Mouse (Mus musculus): ENCODE data around the gene Ccdc14. TPM values are rescaled to one million over a fixed set of nuclear protein-coding genes. Genes with fewer than 3 reads are reported as not detected.
"Not testable (repeated sequence)": the region's sequence is repeated elsewhere in the genome, so short reads cannot be mapped to it uniquely, and the experiment has no call there.

Ccdc14 gene
- polyA plus RNA-seq, 1 experiment from 2014 or later, result 6.4 TPM

DNA sequence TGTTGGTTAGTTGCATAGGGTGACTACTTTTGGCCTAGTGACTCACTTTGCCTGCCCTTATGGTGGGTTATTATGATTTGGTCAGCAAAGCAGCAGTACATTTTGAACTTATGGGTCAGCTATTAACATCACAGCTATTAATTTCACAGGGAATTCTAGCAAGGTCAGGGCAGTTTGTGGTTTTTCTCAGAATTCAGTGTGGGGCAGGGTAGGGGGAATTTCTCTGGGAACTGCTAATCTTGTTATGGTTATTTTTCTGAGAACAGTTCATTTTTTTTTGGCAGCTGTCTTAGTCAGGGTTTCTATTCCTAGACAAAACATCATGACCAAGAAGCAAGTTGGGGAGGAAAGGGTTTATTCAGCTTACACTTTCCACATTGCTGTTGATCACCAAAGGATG lies 38.2 kb downstream of the Ccdc14 start:
- not testable (repeated sequence) for H3K27me3 ChIP-seq; H3K4me1 ChIP-seq; H3K9ac ChIP-seq; H3K9me3 ChIP-seq (replicated peaks); ATAC-seq; H3K4me2 ChIP-seq; H3K27ac ChIP-seq; H3K4me3 ChIP-seq
- H3K36me3 ChIP-seq (ENCODE audit: poor library complexity, severe bottlenecking), result peaks cover 15% of the 10 kb centered on the region

GRCm38 (mm10) chr16:34729371-34729770 lies 39.0 kb downstream of the Ccdc14 start:
- no peak for ATAC-seq
- no peaks in the 10 kb centered on the region for H3K27me3 ChIP-seq
- no peak overlapping the region for H3K4me3 ChIP-seq
- WGBS, result 92% methylated on average over 1 of the region's 1 CpGs
- H3K27ac ChIP-seq, result no peak overlapping the region
- H3K4me2 ChIP-seq, result no peak overlapping the region
- H3K4me1 ChIP-seq, result no peaks in the 10 kb centered on the region
- H3K36me3 ChIP-seq (ENCODE audit: poor library complexity, severe bottlenecking), result peaks cover 10% of the 10 kb centered on the region
- H3K9ac ChIP-seq, result no peak overlapping the region
- no peaks in the 10 kb centered on the region for H3K9me3 ChIP-seq (replicated peaks)

DNA sequence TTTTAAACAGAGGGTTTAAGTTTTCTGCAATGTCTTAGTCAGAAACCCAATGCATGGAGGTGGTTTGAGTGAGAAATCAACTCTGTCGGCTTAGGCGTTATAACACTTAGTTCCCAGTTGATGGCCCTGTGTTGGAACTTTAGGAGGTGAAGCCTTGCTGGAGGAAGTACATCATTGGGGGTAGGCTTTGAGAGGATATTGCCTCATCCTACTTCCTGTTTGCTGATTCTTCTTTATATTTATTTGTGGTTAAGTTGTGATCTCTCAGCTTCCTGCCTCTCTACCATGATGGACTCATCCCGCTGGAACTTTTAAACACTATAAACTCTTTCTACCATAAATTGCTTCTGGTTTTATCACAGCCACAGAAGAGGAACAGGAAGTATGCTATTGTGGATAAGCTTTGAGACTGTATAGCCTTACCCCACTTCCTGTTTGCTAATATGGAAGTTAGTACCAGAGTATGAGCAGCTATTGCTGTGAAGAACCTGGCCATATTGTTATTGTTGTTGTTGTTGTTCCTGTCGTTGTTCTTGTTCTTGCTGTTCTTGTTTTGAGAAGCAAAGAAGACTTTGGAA lies 48.3 kb downstream of the Ccdc14 start:
- H3K9me3 ChIP-seq (replicated peaks), result no peaks in the 10 kb centered on the region
- ATAC-seq, result no peak
- no peak overlapping the region for H3K4me2 ChIP-seq
- H3K36me3 ChIP-seq (ENCODE audit: poor library complexity, severe bottlenecking), result no peaks in the 10 kb centered on the region
- H3K27me3 ChIP-seq, result peaks cover 4% of the 10 kb centered on the region
- H3K4me1 ChIP-seq, result no peaks in the 10 kb centered on the region
- 93% methylated on average over 4 of the region's 4 CpGs for WGBS
- H3K9ac ChIP-seq, result no peak overlapping the region
- H3K4me3 ChIP-seq, result no peak overlapping the region
- H3K27ac ChIP-seq, result no peak overlapping the region

DNA sequence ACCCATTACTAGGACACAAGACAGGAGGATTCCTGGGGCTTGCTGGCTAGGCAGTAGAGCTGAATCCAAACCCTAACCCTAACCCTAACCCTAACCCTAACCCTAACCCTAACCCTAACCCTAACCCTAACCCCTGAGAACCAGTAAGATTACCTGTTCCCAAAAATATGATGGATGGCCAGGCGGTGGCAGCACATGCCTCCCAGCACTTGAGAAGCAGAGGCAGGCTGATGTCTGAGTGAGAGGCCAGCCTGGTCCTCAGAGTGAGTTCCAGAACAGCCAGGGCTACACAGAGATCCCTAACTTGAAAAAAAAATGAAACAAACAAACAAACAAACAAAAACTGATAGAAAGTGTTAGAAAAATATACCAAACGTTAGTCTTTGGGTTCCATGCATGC lies 52.5 kb downstream of the Ccdc14 start:
- no peak overlapping the region for H3K27ac ChIP-seq
- ATAC-seq, result no peak
- no peak overlapping the region for H3K4me3 ChIP-seq
- no peak overlapping the region for H3K4me2 ChIP-seq
- H3K9me3 ChIP-seq (replicated peaks), result no peaks in the 10 kb centered on the region
- peaks cover 28% of the 10 kb centered on the region for H3K27me3 ChIP-seq
- H3K9ac ChIP-seq, result no peak overlapping the region
- no peaks in the 10 kb centered on the region for H3K36me3 ChIP-seq (ENCODE audit: poor library complexity, severe bottlenecking)
- H3K4me1 ChIP-seq, result peaks cover 11% of the 10 kb centered on the region
- 50% methylated on average over 2 of the region's 2 CpGs for WGBS

- peak within 1 kb of the TSS; percentile 81 for H3K4me2 ChIP-seq
- H3K4me1 ChIP-seq, result peaks cover 26% of the 10 kb centered on the region
- H3K36me3 ChIP-seq (ENCODE audit: poor library complexity, severe bottlenecking), result no peaks in the 10 kb centered on the region
- no peak within 1 kb of the TSS for H3K27ac ChIP-seq
- peak within 1 kb of the TSS; percentile 47 for H3K4me3 ChIP-seq
- peak within 1 kb of the TSS; percentile 61 for H3K9ac ChIP-seq
- WGBS, result 0% methylated on average over 37 of the region's 48 CpGs
- H3K27me3 ChIP-seq, result peaks cover 31% of the 10 kb centered on the region
- H3K9me3 ChIP-seq (replicated peaks), result no peaks in the 10 kb centered on the region
- peak; percentile 93 for ATAC-seq
Measured at GRCm38 (mm10) chr16:34745065-34745585, 54.7 kb downstream of the Ccdc14 start, which contains the start of gene Mylk. TSS of gene Mylk (plus strand) at chr16:34745210.

- no peak overlapping the region for H3K27ac ChIP-seq
- H3K4me1 ChIP-seq, result peaks cover 29% of the 10 kb centered on the region
- WGBS, result 14% methylated on average over 11 of the region's 11 CpGs
- no peak overlapping the region for H3K9ac ChIP-seq
- no peaks in the 10 kb centered on the region for H3K9me3 ChIP-seq (replicated peaks)
- peaks cover 31% of the 10 kb centered on the region for H3K27me3 ChIP-seq
- ATAC-seq, result no peak
- no peak overlapping the region for H3K4me3 ChIP-seq
- H3K36me3 ChIP-seq (ENCODE audit: poor library complexity, severe bottlenecking), result no peaks in the 10 kb centered on the region
- H3K4me2 ChIP-seq, result peak overlapping the region; percentile 2; the same call in 1 of the 2 replicates
Measured at GRCm38 (mm10) chr16:34748081-34748720, 57.8 kb downstream of the Ccdc14 start.

GRCm38 (mm10) chr16:34749536-34749935 lies 59.1 kb downstream of the Ccdc14 start:
- no peaks in the 10 kb centered on the region for H3K36me3 ChIP-seq (ENCODE audit: poor library complexity, severe bottlenecking)
- WGBS, result 55% methylated on average over 4 of the region's 4 CpGs
- peaks cover 29% of the 10 kb centered on the region for H3K4me1 ChIP-seq
- no peak overlapping the region for H3K4me2 ChIP-seq
- H3K27me3 ChIP-seq, result peaks cover 20% of the 10 kb centered on the region
- no peak overlapping the region for H3K27ac ChIP-seq
- no peak overlapping the region for H3K9ac ChIP-seq
- ATAC-seq, result no peak
- no peak overlapping the region for H3K4me3 ChIP-seq
- H3K9me3 ChIP-seq (replicated peaks), result no peaks in the 10 kb centered on the region

DNA sequence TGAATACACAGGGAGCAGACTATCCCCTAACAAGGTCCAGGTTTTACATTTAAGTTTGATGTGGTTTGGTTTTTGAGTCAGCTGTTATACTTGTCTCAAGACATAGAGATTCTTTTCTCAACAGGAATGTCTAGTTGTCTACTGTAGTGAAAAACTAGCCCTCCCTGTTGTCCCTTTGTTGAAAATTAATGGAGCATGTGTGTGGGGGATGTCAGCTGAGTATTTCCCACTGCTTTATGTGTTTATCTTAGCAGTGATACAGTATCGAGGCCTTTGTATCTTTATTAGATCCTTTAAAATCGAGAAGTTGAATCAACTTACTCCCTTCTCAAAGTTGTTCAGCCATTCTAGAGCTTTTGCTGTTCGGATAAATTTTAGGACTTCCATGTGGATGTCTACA lies 61.6 kb downstream of the Ccdc14 start:
- H3K36me3 ChIP-seq (ENCODE audit: poor library complexity, severe bottlenecking), result no peaks in the 10 kb centered on the region
- H3K4me1 ChIP-seq, result peaks cover 21% of the 10 kb centered on the region
- H3K27ac ChIP-seq, result no peak overlapping the region
- no peak overlapping the region for H3K9ac ChIP-seq
- WGBS, result 63% methylated on average over 3 of the region's 3 CpGs
- no peaks in the 10 kb centered on the region for H3K9me3 ChIP-seq (replicated peaks)
- no peak overlapping the region for H3K4me3 ChIP-seq
- peaks cover 6% of the 10 kb centered on the region for H3K27me3 ChIP-seq
- H3K4me2 ChIP-seq, result no peak overlapping the region
- ATAC-seq, result no peak

DNA sequence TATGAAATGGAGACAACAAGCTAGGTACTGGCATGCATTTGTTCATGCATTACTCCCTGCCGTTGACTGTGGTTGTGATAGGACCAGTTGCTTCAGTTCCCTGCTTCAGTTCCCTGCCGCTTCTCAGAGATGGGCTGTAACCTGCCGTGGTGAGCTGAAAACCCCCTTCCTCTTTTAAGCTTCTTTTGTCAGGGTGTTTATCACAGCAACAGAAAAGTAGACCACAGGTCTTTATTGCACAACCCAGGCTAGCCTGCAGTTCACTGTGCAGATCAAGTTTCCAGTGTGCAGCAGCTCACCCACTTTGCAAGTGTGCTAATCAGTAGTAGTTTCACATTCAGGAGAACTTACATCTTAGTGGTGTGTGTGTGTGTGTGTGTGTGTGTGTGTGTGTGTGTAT lies 62.6 kb downstream of the Ccdc14 start:
- peaks cover 21% of the 10 kb centered on the region for H3K4me1 ChIP-seq
- no peaks in the 10 kb centered on the region for H3K9me3 ChIP-seq (replicated peaks)
- H3K36me3 ChIP-seq (ENCODE audit: poor library complexity, severe bottlenecking), result no peaks in the 10 kb centered on the region
- no peak overlapping the region for H3K4me2 ChIP-seq
- WGBS, result 75% methylated on average over 3 of the region's 3 CpGs
- H3K4me3 ChIP-seq, result no peak overlapping the region
- H3K9ac ChIP-seq, result no peak overlapping the region
- ATAC-seq, result no peak
- peaks cover 2% of the 10 kb centered on the region for H3K27me3 ChIP-seq
- H3K27ac ChIP-seq, result no peak overlapping the region

DNA sequence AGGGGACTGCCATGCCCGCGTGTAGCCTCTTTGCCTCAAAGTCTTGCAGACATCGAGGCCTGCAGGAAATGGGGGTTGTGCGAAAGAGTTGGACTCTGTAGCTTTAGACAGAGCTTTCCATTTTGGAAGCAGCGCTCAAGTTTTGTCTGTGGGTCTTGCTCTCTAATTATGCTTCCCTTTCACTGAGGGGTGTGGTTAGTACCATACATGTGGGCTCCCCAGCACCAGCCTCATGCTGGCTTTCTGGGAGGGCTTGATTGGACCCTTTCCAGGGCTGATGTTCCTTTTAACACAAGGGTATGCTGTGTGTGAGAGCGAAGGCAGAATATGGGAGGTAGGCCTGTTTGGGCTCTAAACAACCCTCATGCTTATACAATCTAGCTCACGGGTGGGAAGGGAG lies 66.6 kb downstream of the Ccdc14 start:
- no peaks in the 10 kb centered on the region for H3K27me3 ChIP-seq
- no peak overlapping the region for H3K9ac ChIP-seq
- H3K4me3 ChIP-seq, result no peak overlapping the region
- ATAC-seq, result no peak
- H3K9me3 ChIP-seq (replicated peaks), result no peaks in the 10 kb centered on the region
- H3K27ac ChIP-seq, result no peak overlapping the region
- 68% methylated on average over 7 of the region's 7 CpGs for WGBS
- no peak overlapping the region for H3K4me2 ChIP-seq
- H3K4me1 ChIP-seq, result peaks cover 6% of the 10 kb centered on the region; the same call in 1 of the 2 replicates
- H3K36me3 ChIP-seq (ENCODE audit: poor library complexity, severe bottlenecking), result no peaks in the 10 kb centered on the region

DNA sequence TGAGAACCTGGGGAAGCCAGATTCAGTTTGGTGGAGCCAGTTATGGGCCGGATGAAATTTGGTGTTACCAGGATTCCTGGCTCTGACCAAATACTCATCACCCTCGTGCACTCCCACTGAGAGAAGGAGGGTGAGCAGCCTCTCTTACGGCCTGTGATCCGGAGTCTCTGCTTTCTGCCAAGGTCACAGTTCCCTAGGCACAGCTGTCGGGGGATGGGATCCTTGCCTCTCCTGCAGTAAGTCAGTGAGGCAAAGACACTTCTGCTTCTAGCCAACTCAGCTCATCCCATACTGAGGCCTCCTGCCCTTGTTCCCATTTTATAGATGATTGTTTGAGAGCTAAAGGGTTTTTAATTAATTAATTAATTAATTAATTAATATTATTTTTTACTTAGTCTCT lies 67.8 kb downstream of the Ccdc14 start:
- WGBS, result 60% methylated on average over 5 of the region's 5 CpGs
- H3K4me2 ChIP-seq, result no peak overlapping the region
- 0 out of 2 replicates have a peak, but pooled peaks cover 4% of the 10 kb centered on the region for H3K4me1 ChIP-seq
- H3K9ac ChIP-seq, result no peak overlapping the region
- H3K27ac ChIP-seq, result no peak overlapping the region
- no peak for ATAC-seq
- H3K27me3 ChIP-seq, result no peaks in the 10 kb centered on the region
- no peaks in the 10 kb centered on the region for H3K9me3 ChIP-seq (replicated peaks)
- H3K36me3 ChIP-seq (ENCODE audit: poor library complexity, severe bottlenecking), result no peaks in the 10 kb centered on the region
- H3K4me3 ChIP-seq, result no peak overlapping the region

- ATAC-seq, result no peak
Measured at GRCm38 (mm10) chr16:34763959-34764591, 73.7 kb downstream of the Ccdc14 start.

More at GRCm38 (mm10) chr16:34763959-34764591, 73.7 kb downstream of the Ccdc14 start:
- H3K9me3 ChIP-seq (replicated peaks), result peaks cover 6% of the 10 kb centered on the region
- H3K4me2 ChIP-seq, result no peak overlapping the region
- 87% methylated on average over 9 of the region's 9 CpGs for WGBS
- H3K36me3 ChIP-seq (ENCODE audit: poor library complexity, severe bottlenecking), result no peaks in the 10 kb centered on the region
- no peak overlapping the region for H3K4me3 ChIP-seq
- H3K9ac ChIP-seq, result no peak overlapping the region
- H3K4me1 ChIP-seq, result peaks cover 5% of the 10 kb centered on the region; the same call in 1 of the 2 replicates
- no peak overlapping the region for H3K27ac ChIP-seq
- no peaks in the 10 kb centered on the region for H3K27me3 ChIP-seq

Data from forebrain, embryonic 13.5 days (tissue).